Mouse (Mus musculus) liver, postnatal 0 days (tissue): ENCODE data around the gene Rps27a.

ENCODE experiments used
- CTCF ChIP-seq: sonication (generic); IDR thresholded peaks from 2 replicates; pipeline ENCODE4 v1.5.1; 2016; ENCODE audit warnings: antibody characterized with exemption, low read depth
- EP300 ChIP-seq: IDR thresholded peaks from 2 replicates; pipeline ENCODE4 v1.6.1; 2016; ENCODE audit warnings: antibody characterized with exemption, low read depth, mild to moderate bottlenecking

DNA sequence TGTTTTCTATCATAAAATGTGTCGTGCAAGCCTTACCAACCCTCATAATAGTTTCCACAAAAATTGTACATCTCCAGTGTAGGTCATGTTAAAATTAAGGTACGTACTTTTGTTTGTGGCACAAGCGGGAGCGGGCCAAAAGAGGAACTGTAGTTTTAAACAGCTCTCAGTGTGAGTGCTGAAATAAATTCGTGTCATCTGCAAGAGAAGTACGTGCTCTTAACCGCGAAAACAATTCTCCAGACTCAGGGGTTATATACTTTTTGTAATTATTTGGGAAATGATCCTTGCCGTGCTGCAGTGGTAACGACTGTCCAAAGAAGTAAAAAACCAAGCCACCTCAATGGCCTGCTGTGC, 33.6 kb downstream of the Rps27a start:
- TF ChIP-seq CTCF (no peak), EP300 (no peak)
